Mouse (Mus musculus): Measurements from ENCODE around the gene Arhgef25.

Arhgef25 gene

GRCm38 (mm10) chr10:127186451-127186850, 3.4 kb downstream of the Arhgef25 start:
- DNase-seq (ENCODE audit: low read depth, low spot score): no peak

GRCm38 (mm10) chr10:127185506-127185905, 4.4 kb downstream of the Arhgef25 start:
- DNase-seq (ENCODE audit: low read depth, low spot score): no peak

GRCm38 (mm10) chr10:127185101-127185500, 4.8 kb downstream of the Arhgef25 start:
- peak; percentile 20 for DNase-seq (ENCODE audit: low read depth, low spot score)

- DNase-seq (ENCODE audit: low read depth, low spot score): peak; percentile 42
Measured at GRCm38 (mm10) chr10:127183759-127184158, 6.1 kb downstream of the Arhgef25 start.

GRCm38 (mm10) chr10:127182624-127183023, 7.3 kb downstream of the Arhgef25 start:
- no peak for DNase-seq (ENCODE audit: low read depth, low spot score)

- DNase-seq (ENCODE audit: low read depth, low spot score): no peak
Measured at GRCm38 (mm10) chr10:127181566-127181965, 8.3 kb downstream of the Arhgef25 start.

- DNase-seq (ENCODE audit: low read depth, low spot score): no peak
Measured at GRCm38 (mm10) chr10:127180695-127181047, 9.2 kb downstream of the Arhgef25 start.

- DNase-seq (ENCODE audit: low read depth, low spot score): peak; percentile 52
Measured at GRCm38 (mm10) chr10:127179871-127180694, 9.8 kb downstream of the Arhgef25 start, which contains the start of gene Slc26a10. TSS of gene Slc26a10 (minus strand) at chr10:127180645.

- peak; percentile 30 for DNase-seq (ENCODE audit: low read depth, low spot score)
Measured at GRCm38 (mm10) chr10:127178286-127179027, 11.4 kb downstream of the Arhgef25 start.

GRCm38 (mm10) chr10:127177719-127178118, 12.2 kb downstream of the Arhgef25 start:
- DNase-seq (ENCODE audit: low read depth, low spot score): peak; percentile 71

GRCm38 (mm10) chr10:127177235-127177634, 12.6 kb downstream of the Arhgef25 start:
- DNase-seq (ENCODE audit: low read depth, low spot score): no peak

GRCm38 (mm10) chr10:127176756-127177155, 13.1 kb downstream of the Arhgef25 start:
- DNase-seq (ENCODE audit: low read depth, low spot score): no peak

GRCm38 (mm10) chr10:127176228-127176627, 13.7 kb downstream of the Arhgef25 start:
- no peak for DNase-seq (ENCODE audit: low read depth, low spot score)

GRCm38 (mm10) chr10:127174170-127174569, 15.7 kb downstream of the Arhgef25 start:
- no peak for DNase-seq (ENCODE audit: low read depth, low spot score)

GRCm38 (mm10) chr10:127173148-127174065, 16.5 kb downstream of the Arhgef25 start:
- no peak for DNase-seq (ENCODE audit: low read depth, low spot score)

GRCm38 (mm10) chr10:127171631-127172200, 18.2 kb downstream of the Arhgef25 start:
- no peak for DNase-seq (ENCODE audit: low read depth, low spot score)

- DNase-seq (ENCODE audit: low read depth, low spot score): peak; percentile 89
Measured at GRCm38 (mm10) chr10:127170837-127171272, 19.0 kb downstream of the Arhgef25 start.

GRCm38 (mm10) chr10:127170002-127170401, 19.9 kb downstream of the Arhgef25 start:
- peak; percentile 56 for DNase-seq (ENCODE audit: low read depth, low spot score)

GRCm38 (mm10) chr10:127167614-127168192, 22.2 kb downstream of the Arhgef25 start:
- DNase-seq (ENCODE audit: low read depth, low spot score): no peak

GRCm38 (mm10) chr10:127166771-127167613, 22.9 kb downstream of the Arhgef25 start:
- DNase-seq (ENCODE audit: low read depth, low spot score): no peak
